Mouse (Mus musculus) limb, embryonic 14.5 days (tissue): ENCODE measurements around the gene Sfxn3. TPM values are rescaled to one million over a fixed set of nuclear protein-coding genes. Genes with fewer than 3 reads are reported as not detected.
A peak's percentile ranks its signal among the peaks of the same experiment; 100 is the strongest.

Source experiments
- ATAC-seq: fragments of 200-750 bp; cut with Nextera tagmentation; 2 replicates; pipeline ENCODE4 v1.8.0; 2017; ENCODE audit warnings: low read depth, moderate number of reproducible peaks, moderate TSS enrichment; ENCODE audit not compliant: low FRiP score
- DNase-seq: peaks from one replicate; pipeline ENCODE4 v3.0.0-alpha.2; 2015; ENCODE audit warnings: low spot score
- H3K27ac ChIP-seq: fragments of 300-500 bp; sonication (generic); replicated peaks from 2 replicates; pipeline ENCODE4 v1.5.1; 2014; ENCODE audit warnings: low read depth, mild to moderate bottlenecking, low read length, moderate library complexity, mixed read lengths
- H3K27me3 ChIP-seq: fragments of 300-500 bp; sonication (generic); 2 replicates; pipeline ENCODE4 v1.6.1; 2014; ENCODE audit warnings: low read length, mixed read lengths; ENCODE audit not compliant: control insufficient read depth, insufficient read depth
- H3K36me3 ChIP-seq: fragments of 300-500 bp; sonication (generic); 2 replicates; pipeline ENCODE4 v1.6.1; 2014; ENCODE audit warnings: mild to moderate bottlenecking, low read length, moderate library complexity, mixed read lengths; ENCODE audit not compliant: control insufficient read depth, insufficient read depth
- H3K4me1 ChIP-seq: fragments of 300-500 bp; sonication (generic); 2 replicates; pipeline ENCODE4 v1.6.1; 2014; ENCODE audit warnings: antibody characterized with exemption, low read length, mixed read lengths; ENCODE audit not compliant: control insufficient read depth, insufficient read depth
- H3K4me2 ChIP-seq: fragments of 300-500 bp; sonication (generic); replicated peaks from 2 replicates; pipeline ENCODE4 v1.6.1; 2014; ENCODE audit warnings: low read depth, mild to moderate bottlenecking, low read length, moderate library complexity; ENCODE audit not compliant: severe bottlenecking
- H3K4me3 ChIP-seq: fragments of 300-500 bp; sonication (generic); replicated peaks from 2 replicates; pipeline ENCODE4 v1.5.1; 2014; ENCODE audit warnings: low read length
- H3K9ac ChIP-seq: fragments of 300-500 bp; sonication (generic); 2 replicates; pipeline ENCODE4 v1.6.1; 2014; ENCODE audit warnings: mild to moderate bottlenecking, low read depth, low read length, moderate library complexity; ENCODE audit not compliant: severe bottlenecking
- H3K9me3 ChIP-seq: fragments of 300-500 bp; sonication (generic); 2 replicates; pipeline ENCODE4 v1.6.1; 2016; ENCODE audit warnings: low read length; ENCODE audit not compliant: control insufficient read depth
- POLR2A ChIP-seq: fragments of 200-500 bp; IDR thresholded peaks from 2 replicates; pipeline ENCODE4 v1.8.0; 2012; ENCODE audit warnings: inconsistent platforms, mild to moderate bottlenecking, moderate library complexity, borderline replicate concordance; ENCODE audit not compliant: insufficient read depth, insufficient read length; ENCODE audit errors: extremely low read depth
- WGBS: fragments of 180-500 bp; shearing (Covaris S2); extraction: QIAGEN DNeasy Blood & Tissue Kit; methylation state at CpG from one replicate; pipeline ENCODE4 v1.1.7; 2014; 5-methylcytosine and 5-hydroxymethylcytosine counted together
- polyA plus RNA-seq, 2 experiments: library from polyadenylated mRNA; depleted of rRNA in 1 of 2; stranded (reverse) in 1 of 2; unstranded in 1 of 2; fragments of >200 nt; fragmentation: Nextera tagmentation in 1 of 2; extraction: Ambion mirVana in 1 of 2; gene quantifications; 2 replicates each; pipeline versions ENCODE4 v1.2.1 to v1.2.3; 2012 to 2014

The Sfxn3 gene
- polyA plus RNA-seq, 2 experiments: 30.5 to 44.9 TPM

DNA sequence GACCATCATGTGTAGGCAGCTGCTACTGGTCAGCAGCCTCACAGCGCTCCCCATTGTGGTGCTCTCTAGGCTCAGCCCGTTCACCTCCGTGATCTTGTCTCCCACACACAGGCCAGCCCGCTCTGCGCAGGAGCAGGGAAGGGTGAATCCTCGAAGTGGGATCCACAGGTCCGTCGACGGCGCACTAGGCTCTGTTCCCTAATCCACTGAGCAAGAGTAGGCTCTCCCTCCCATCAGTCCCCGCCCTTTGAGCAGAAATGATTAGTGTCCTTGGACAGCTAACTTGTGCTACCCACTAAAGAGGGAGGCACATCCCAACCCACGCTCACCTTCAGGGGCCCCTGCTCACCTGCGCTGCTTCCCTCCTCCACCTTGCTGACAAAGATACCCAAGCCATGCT lies 7.1 kb upstream of the Sfxn3 start:
- no peak overlapping the region for H3K4me3 ChIP-seq
- 49% methylated on average over 13 of the region's 13 CpGs for WGBS
- no peak overlapping the region for H3K4me2 ChIP-seq
- no peak for DNase-seq
- TF ChIP-seq POLR2A: no peak
- no peaks in the 10 kb centered on the region for H3K36me3 ChIP-seq
- H3K9ac ChIP-seq: no peak overlapping the region
- peaks cover 14% of the 10 kb centered on the region for H3K27me3 ChIP-seq
- no peak for ATAC-seq
- H3K9me3 ChIP-seq: no peaks in the 10 kb centered on the region
- no peak overlapping the region for H3K27ac ChIP-seq
- H3K4me1 ChIP-seq: no peaks in the 10 kb centered on the region

DNA sequence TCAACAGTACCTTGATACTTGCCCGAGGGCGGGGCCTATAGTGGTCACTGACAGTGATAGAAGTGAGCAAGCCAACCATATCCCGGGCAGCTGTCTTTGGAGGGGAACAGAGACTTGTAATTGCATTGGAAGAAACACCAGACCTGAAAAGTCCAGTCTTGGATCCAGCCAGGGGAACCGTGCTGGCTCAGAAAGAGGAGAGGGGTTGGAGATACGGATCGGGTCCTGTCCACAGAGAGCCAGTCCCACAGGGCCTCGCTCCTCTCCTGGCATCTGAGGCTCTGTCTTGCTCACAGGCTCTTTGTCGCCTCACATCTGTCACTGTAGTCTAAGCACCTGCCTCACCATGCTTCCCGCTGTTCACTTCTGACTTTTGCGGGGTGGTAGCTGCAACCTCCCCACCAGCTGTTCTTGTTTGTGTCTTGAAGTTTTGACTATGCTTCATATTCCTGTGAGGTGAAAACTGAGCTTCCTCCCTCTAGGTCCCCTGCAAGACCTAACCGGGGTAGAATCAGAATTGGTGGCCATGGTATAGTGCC lies 2.8 kb upstream of the Sfxn3 start:
- Histone ChIP-seq H3K9me3 (no peaks in the 10 kb centered on the region), H3K4me2 (no peak overlapping the region), H3K36me3 (no peaks in the 10 kb centered on the region), H3K27ac (no peak overlapping the region), H3K27me3 (peaks cover 24% of the 10 kb centered on the region), H3K9ac (no peak overlapping the region), H3K4me1 (peaks cover 25% of the 10 kb centered on the region), H3K4me3 (no peak overlapping the region)
- no peak for ATAC-seq
- TF ChIP-seq POLR2A: no peak
- 57% methylated on average over 11 of the region's 11 CpGs for WGBS
- no peak for DNase-seq

DNA sequence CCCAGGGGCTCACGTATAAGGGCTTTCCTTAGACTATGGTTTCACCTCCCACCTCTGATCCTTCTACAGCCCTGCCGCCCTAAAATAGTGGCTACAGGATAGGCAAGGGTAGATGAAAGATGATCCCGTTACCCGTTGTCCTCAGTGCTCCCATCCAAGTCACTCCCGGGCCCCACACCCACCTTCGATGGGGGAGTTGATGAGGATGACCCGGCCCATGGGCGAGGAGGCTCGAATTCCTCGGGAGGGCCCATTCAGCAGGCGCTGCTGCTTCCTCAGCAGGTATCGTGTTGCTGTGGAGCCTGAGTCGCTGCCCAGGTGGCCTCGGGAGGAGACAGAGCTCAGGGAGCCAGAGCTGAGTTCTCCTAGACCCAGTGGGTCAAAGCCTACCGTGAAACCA lies 2.1 kb upstream of the Sfxn3 start:
- no peak for TF ChIP-seq POLR2A
- Histone ChIP-seq H3K9me3 (no peaks in the 10 kb centered on the region), H3K27me3 (peaks cover 20% of the 10 kb centered on the region), H3K36me3 (no peaks in the 10 kb centered on the region), H3K4me2 (no peak overlapping the region), H3K27ac (no peak overlapping the region), H3K4me3 (no peak overlapping the region), H3K9ac (no peak overlapping the region), H3K4me1 (peaks cover 25% of the 10 kb centered on the region)
- DNase-seq: no peak
- WGBS: 35% methylated on average over 15 of the region's 15 CpGs
- no peak for ATAC-seq

DNA sequence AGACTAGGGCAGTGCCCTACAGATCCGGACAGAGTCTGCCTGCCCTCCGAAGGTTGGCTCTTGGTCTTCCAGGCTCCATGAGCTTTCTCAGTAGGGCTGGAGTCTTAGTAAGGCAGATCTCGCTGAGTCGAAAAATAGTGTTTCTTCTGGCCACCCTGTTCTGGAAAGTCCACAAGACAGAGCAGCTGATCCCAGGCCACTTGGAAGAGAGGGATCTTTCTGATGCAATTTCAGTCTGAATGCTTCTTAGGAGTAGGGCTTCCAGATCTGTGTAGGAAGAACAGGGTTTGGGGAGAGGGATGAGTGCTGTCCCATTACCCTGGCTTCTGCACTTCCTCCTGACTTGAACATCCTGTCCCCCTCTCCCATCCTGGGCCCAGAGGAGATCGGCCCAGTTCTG lies 1.7 kb upstream of the Sfxn3 start, which contains the start of gene Pdzd7:
Gene Pdzd7 (minus strand): TSS at position 67 of the 400 bp plus-strand sequence.
- WGBS: 80% methylated on average over 5 of the region's 5 CpGs
- H3K4me1 ChIP-seq: peaks cover 25% of the 10 kb centered on the region
- TF ChIP-seq POLR2A: no peak
- 0 out of 2 replicates have a peak, but pooled peaks cover 2% of the 10 kb centered on the region for H3K36me3 ChIP-seq
- H3K9ac ChIP-seq: peak within 1 kb of the TSS; percentile 59
- no peaks in the 10 kb centered on the region for H3K9me3 ChIP-seq
- H3K4me2 ChIP-seq: peak within 1 kb of the TSS; percentile 87
- no peak within 1 kb of the TSS for H3K27ac ChIP-seq
- H3K27me3 ChIP-seq: peaks cover 20% of the 10 kb centered on the region
- no peak for DNase-seq
- H3K4me3 ChIP-seq: peak within 1 kb of the TSS; percentile 49
- no peak for ATAC-seq

DNA sequence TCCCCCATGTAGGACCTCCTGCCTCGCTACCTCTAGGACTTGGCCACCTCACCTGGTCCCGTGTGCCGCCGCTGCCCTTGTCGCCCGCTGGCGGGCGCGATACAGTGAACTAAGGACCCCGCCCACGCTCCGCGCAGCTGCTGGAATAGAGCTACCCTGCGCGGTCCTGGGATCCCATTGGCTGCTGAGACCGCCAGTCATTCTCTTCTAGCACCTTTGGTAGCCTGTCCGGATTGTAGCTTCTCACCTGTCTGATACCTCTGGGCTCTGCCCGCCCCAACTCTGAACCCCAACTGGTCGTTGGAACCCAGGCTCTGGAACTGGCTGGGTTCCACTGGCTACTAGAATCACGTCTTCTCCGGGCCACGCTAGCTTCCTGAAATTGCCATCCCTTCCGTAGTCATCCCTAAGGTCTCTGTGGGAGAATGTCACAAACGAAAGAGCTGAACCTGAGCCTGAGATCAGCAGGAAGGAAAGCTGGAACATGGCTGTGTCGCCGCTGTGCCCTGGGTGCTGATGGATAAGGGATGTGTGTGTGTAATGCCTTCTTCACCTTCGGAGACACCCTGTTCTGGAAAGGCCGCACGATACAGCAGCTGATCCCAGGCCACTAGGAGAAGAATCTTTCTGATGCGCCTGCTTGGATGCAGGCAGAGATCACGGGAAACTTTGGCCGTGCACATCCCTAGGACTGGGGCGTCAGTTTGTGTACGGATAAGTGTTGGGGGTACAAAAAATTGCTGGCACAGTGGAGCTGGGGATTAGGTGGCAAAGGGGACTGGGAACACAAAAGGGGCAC lies 581 bp upstream of the Sfxn3 start:
- H3K4me3 ChIP-seq: peak overlapping the region; percentile 49
- peak overlapping the region; percentile 59 for H3K9ac ChIP-seq
- H3K27ac ChIP-seq: peak overlapping the region; percentile 81
- H3K9me3 ChIP-seq: no peaks in the 10 kb centered on the region
- H3K27me3 ChIP-seq: peaks cover 20% of the 10 kb centered on the region
- ATAC-seq (no peak), DNase-seq (peak; percentile 83)
- H3K36me3 ChIP-seq: peaks cover 9% of the 10 kb centered on the region; the same call in 1 of the 2 replicates
- H3K4me2 ChIP-seq: peak overlapping the region; percentile 87
- 2% methylated on average over 34 of the region's 34 CpGs for WGBS
- no peak for TF ChIP-seq POLR2A
- H3K4me1 ChIP-seq: peaks cover 25% of the 10 kb centered on the region
